Mouse (Mus musculus) stomach, embryonic 16.5 days (tissue): ENCODE data around the gene Kdm4b. TPM values are rescaled to one million over a fixed set of nuclear protein-coding genes. Genes with fewer than 3 reads are reported as not detected.
A peak's percentile ranks its signal among the peaks of the same experiment; 100 is the strongest.

Experiments
- ATAC-seq: fragments of 200-750 bp; cut with Nextera tagmentation; 2 replicates; pipeline ENCODE4 v1.8.0; 2017; ENCODE audit warnings: moderate number of reproducible peaks, moderate TSS enrichment; ENCODE audit not compliant: insufficient read depth, low FRiP score
- H3K27ac ChIP-seq: fragments of 300-500 bp; sonication (generic); 2 replicates; pipeline ENCODE4 v1.5.1; 2014; ENCODE audit warnings: low read length
- H3K27me3 ChIP-seq: fragments of 300-500 bp; sonication (generic); 2 replicates; pipeline ENCODE4 v1.6.1; 2014; ENCODE audit warnings: low read length, control low read depth, mixed read lengths; ENCODE audit not compliant: control insufficient read depth, insufficient read depth
- H3K36me3 ChIP-seq: fragments of 300-500 bp; sonication (generic); 2 replicates; pipeline ENCODE4 v1.6.1; 2014; ENCODE audit warnings: low read length; ENCODE audit not compliant: control insufficient read depth, insufficient read depth
- H3K4me1 ChIP-seq: fragments of 300-500 bp; sonication (generic); 2 replicates; pipeline ENCODE4 v1.6.1; 2014; ENCODE audit warnings: low read length, control low read depth, mixed read lengths; ENCODE audit not compliant: control insufficient read depth, insufficient read depth
- H3K4me2 ChIP-seq: fragments of 300-500 bp; sonication (generic); 2 replicates; pipeline ENCODE4 v1.6.1; 2014; ENCODE audit warnings: low read depth, low read length, mixed read lengths
- H3K4me3 ChIP-seq: fragments of 300-500 bp; sonication (generic); replicated peaks from 2 replicates; pipeline ENCODE4 v1.5.1; 2014; ENCODE audit warnings: mild to moderate bottlenecking, low read length
- H3K9ac ChIP-seq: fragments of 300-500 bp; sonication (generic); 2 replicates; pipeline ENCODE4 v1.6.1; 2014; ENCODE audit warnings: low read length
- H3K9me3 ChIP-seq: fragments of 300-500 bp; sonication (generic); replicated peaks from 2 replicates; pipeline ENCODE4 v1.6.1; 2016; ENCODE audit warnings: low read length, control low read depth; ENCODE audit not compliant: control insufficient read depth
- WGBS: fragments of 180-500 bp; shearing (Covaris S2); extraction: QIAGEN DNeasy Blood & Tissue Kit; methylation state at CpG from one replicate; pipeline ENCODE4 v1.1.7; 2014; 5-methylcytosine and 5-hydroxymethylcytosine counted together
- polyA plus RNA-seq: library from polyadenylated mRNA; unstranded; fragments of >200 nt; fragmentation: Nextera tagmentation; extraction: Ambion mirVana; gene quantifications from 2 replicates; pipeline ENCODE4 v1.2.1, GENCODE M21; 2015

The Kdm4b gene
- polyA plus RNA-seq, 1 experiment from 2014 or later: 23.5 TPM

DNA sequence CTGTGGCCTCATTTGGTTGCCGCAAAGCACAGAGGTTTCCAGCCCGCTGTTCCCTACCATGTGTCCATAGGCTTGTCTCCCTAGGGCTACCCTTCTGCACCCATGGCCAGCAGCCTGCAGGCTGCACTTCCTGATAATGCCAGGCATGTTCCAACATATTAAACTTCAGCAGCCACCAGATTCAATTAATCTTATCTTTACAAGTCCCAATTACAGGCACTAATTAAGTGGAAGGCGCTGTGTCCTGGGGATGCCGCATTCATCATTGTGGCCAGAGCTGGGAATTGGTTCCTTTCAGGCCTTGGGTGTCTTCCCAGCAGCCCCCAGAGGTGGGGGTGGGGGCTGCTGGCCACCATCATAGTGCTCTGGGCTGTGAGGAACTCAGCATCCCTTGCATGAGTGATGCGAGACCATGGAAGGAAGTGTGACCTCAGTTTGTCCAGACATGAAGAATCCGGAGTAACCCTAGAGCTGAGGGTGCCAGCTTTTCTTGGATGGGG is 42.5 kb downstream of the Kdm4b start:
- no peak overlapping the region for H3K4me3 ChIP-seq
- no peaks in the 10 kb centered on the region for H3K27me3 ChIP-seq
- H3K27ac ChIP-seq: no peak overlapping the region
- H3K4me2 ChIP-seq: no peak overlapping the region
- H3K36me3 ChIP-seq: 0 out of 2 replicates have a peak, but pooled peaks cover 3% of the 10 kb centered on the region
- WGBS: 88% methylated on average over 6 of the region's 6 CpGs
- no peaks in the 10 kb centered on the region for H3K9me3 ChIP-seq
- ATAC-seq: no peak
- H3K4me1 ChIP-seq: 0 out of 2 replicates have a peak, but pooled peaks cover 2% of the 10 kb centered on the region
- H3K9ac ChIP-seq: no peak overlapping the region

GRCm38 (mm10) chr17:56370090-56370489 is 44.2 kb downstream of the Kdm4b start:
- no peak overlapping the region for H3K27ac ChIP-seq
- 0 out of 2 replicates have a peak, but pooled peaks cover 3% of the 10 kb centered on the region for H3K36me3 ChIP-seq
- H3K27me3 ChIP-seq: no peaks in the 10 kb centered on the region
- no peak overlapping the region for H3K4me3 ChIP-seq
- no peaks in the 10 kb centered on the region for H3K9me3 ChIP-seq
- no peak for ATAC-seq
- H3K4me1 ChIP-seq: 0 out of 2 replicates have a peak, but pooled peaks cover 2% of the 10 kb centered on the region
- H3K4me2 ChIP-seq: no peak overlapping the region
- WGBS: 93% methylated on average over 3 of the region's 3 CpGs
- no peak overlapping the region for H3K9ac ChIP-seq

DNA sequence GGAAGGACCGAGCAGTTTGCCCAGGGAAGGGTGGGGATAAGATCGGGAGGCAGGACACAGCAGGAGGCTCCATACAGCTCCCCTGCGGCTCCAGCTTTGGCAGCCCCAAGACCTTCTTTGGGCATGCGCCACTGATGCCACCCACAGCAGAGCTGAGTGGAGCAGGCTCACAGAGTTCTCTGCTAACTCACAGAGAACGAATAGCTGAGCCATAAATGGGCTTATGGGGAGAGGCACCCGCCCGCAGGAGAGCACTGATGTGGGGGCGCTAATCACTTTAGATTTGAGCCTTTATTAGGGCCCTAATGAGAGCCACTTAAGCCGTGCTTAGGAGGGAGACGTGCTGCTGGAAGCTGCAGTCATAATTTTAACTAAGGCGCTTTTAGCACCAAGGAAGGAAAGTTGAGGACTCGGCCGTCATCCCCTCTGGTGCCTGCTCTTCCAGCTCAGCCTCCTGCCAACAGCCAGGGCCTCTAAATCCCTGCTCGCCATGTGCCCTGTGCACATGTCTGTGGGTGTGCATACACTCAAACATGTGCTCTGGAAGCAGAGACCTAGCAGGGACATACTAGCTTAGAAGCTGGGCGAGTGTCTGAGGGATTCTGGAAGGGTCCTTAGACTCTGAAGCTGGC is 45.3 kb downstream of the Kdm4b start:
- H3K27me3 ChIP-seq: no peaks in the 10 kb centered on the region
- no peaks in the 10 kb centered on the region for H3K9me3 ChIP-seq
- peak overlapping the region; percentile 50; the same call in 1 of the 2 replicates for H3K27ac ChIP-seq
- H3K4me1 ChIP-seq: no peaks in the 10 kb centered on the region
- H3K9ac ChIP-seq: no peak overlapping the region; the same call in 1 of the 2 replicates
- H3K36me3 ChIP-seq: 0 out of 2 replicates have a peak, but pooled peaks cover 9% of the 10 kb centered on the region
- WGBS: 80% methylated on average over 15 of the region's 15 CpGs
- H3K4me2 ChIP-seq: no peak overlapping the region
- H3K4me3 ChIP-seq: no peak overlapping the region
- peak; percentile 25; the same call in 1 of the 2 replicates for ATAC-seq

- Histone ChIP-seq H3K27me3 (no peaks in the 10 kb centered on the region), H3K27ac (no peak overlapping the region), H3K4me1 (no peaks in the 10 kb centered on the region), H3K4me2 (no peak overlapping the region), H3K36me3 (0 out of 2 replicates have a peak, but pooled peaks cover 13% of the 10 kb centered on the region), H3K9ac (no peak overlapping the region), H3K9me3 (no peaks in the 10 kb centered on the region), H3K4me3 (no peak overlapping the region)
- 67% methylated on average over 4 of the region's 4 CpGs for WGBS
- ATAC-seq: no peak
Observed at GRCm38 (mm10) chr17:56372109-56372508, 46.2 kb downstream of the Kdm4b start.

DNA sequence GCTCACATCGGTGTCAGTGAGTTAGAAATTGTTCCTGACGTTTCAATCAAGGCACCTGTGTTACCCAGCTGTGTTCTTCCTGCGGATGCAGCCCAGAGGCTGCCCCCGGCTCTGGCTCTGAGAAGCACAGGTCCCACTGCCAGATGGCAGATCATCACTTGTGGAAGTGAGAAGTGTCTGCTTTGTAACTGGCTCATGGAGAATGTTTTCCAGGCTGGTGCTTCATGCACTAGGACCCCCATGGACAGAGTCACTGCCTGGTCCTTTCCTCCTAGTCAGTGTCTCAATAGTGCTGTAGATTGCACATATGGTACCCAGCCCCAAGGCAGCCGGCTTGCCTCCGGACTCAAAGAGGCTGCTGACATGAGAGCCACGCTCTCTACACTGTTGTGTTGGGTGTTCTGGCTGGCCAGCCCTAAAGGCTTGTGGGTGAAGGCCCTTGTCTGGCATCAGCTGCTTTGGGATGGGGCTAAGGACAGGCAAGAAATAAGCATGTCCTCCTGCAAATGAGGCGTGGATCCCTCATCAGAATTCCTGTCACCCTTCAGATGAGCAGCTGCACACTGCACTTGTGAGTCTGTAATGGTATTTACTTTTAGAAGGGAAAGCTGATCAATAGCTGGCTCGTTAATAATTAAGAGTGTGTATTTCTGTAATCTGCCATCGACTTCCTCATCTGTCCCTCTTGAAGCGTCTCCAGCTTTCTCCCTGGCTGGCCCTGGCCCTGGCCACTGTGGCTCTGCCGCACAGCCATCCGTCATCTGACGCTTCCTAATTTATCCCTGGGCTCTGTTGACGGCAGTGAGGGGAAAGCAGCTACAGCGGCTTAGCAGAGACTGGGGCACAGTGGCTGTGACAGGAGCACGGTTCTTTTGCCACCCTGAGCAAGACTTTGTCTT is 47.5 kb downstream of the Kdm4b start:
- H3K27me3 ChIP-seq: no peaks in the 10 kb centered on the region
- no peaks in the 10 kb centered on the region for H3K9me3 ChIP-seq
- no peak overlapping the region for H3K27ac ChIP-seq
- H3K9ac ChIP-seq: no peak overlapping the region
- 70% methylated on average over 17 of the region's 17 CpGs for WGBS
- no peaks in the 10 kb centered on the region for H3K4me1 ChIP-seq
- no peak overlapping the region for H3K4me2 ChIP-seq
- H3K36me3 ChIP-seq: 0 out of 2 replicates have a peak, but pooled peaks cover 13% of the 10 kb centered on the region
- no peak for ATAC-seq
- no peak overlapping the region for H3K4me3 ChIP-seq

DNA sequence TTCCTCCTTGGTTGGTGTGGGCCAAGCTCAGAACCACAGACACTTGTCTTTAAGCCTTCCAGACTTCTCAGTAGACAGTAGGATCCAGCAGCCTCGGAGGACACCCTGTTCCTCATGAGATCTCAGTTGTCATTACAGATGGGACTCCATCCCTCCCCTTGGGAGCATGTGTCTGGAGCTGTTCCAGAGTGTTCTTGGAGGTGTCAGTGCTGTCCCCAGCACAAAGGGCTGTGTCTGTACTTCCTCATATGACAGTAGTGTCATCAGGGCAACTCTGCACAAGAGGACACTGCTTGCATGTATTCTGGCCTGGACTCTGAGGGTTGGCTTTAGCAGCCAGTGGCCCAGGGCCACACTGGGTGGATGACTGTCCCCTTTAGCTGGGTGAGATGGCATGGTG is 49.0 kb downstream of the Kdm4b start:
- 70% methylated on average over 1 of the region's 1 CpGs for WGBS
- Histone ChIP-seq H3K27ac (no peak overlapping the region), H3K36me3 (0 out of 2 replicates have a peak, but pooled peaks cover 13% of the 10 kb centered on the region), H3K9me3 (no peaks in the 10 kb centered on the region), H3K9ac (no peak overlapping the region), H3K4me1 (no peaks in the 10 kb centered on the region), H3K4me3 (no peak overlapping the region), H3K27me3 (no peaks in the 10 kb centered on the region), H3K4me2 (no peak overlapping the region)
- no peak for ATAC-seq

GRCm38 (mm10) chr17:56379281-56379834 is 53.5 kb downstream of the Kdm4b start:
- H3K36me3 ChIP-seq: 0 out of 2 replicates have a peak, but pooled peaks cover 13% of the 10 kb centered on the region
- H3K4me3 ChIP-seq: no peak overlapping the region
- no peak overlapping the region for H3K4me2 ChIP-seq
- WGBS: 80% methylated on average over 6 of the region's 6 CpGs
- H3K27me3 ChIP-seq: no peaks in the 10 kb centered on the region
- no peak for ATAC-seq
- no peak overlapping the region for H3K27ac ChIP-seq
- no peaks in the 10 kb centered on the region for H3K9me3 ChIP-seq
- no peak overlapping the region for H3K9ac ChIP-seq
- H3K4me1 ChIP-seq: no peaks in the 10 kb centered on the region

DNA sequence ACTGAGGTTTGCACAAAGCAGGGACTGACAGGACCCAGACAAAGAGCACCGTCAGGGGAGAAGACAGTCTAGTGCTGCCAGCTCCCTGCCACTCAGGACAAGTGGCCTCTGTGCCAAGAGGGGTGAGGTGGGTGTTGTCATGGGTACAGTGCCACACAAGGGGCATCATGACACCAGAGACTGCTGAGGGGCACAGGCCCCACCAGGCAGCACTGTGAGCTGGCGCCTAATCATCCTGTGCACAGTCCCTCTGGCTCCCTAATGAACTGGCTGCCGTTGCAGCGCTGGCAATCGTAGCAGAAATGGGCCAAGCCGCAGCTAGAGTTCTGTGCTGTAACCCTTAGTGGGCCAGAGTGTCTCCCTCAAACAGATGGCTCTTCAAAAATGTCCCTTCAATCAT is 54.4 kb downstream of the Kdm4b start:
- ATAC-seq: no peak
- no peak overlapping the region for H3K9ac ChIP-seq
- no peak overlapping the region for H3K27ac ChIP-seq
- no peak overlapping the region for H3K4me2 ChIP-seq
- no peak overlapping the region for H3K4me3 ChIP-seq
- H3K27me3 ChIP-seq: no peaks in the 10 kb centered on the region
- no peaks in the 10 kb centered on the region for H3K4me1 ChIP-seq
- 0 out of 2 replicates have a peak, but pooled peaks cover 13% of the 10 kb centered on the region for H3K36me3 ChIP-seq
- WGBS: 89% methylated on average over 6 of the region's 6 CpGs
- H3K9me3 ChIP-seq: no peaks in the 10 kb centered on the region
